Mouse (Mus musculus): ENCODE measurements around the gene Ednrb.

The Ednrb gene

GRCm38 (mm10) chr14:103844011-103844549 lies at the start of gene Ednrb:
Gene Ednrb (minus strand): TSS chr14:103844402.
- peak; percentile 54 to 81 for DNase-seq

DNA sequence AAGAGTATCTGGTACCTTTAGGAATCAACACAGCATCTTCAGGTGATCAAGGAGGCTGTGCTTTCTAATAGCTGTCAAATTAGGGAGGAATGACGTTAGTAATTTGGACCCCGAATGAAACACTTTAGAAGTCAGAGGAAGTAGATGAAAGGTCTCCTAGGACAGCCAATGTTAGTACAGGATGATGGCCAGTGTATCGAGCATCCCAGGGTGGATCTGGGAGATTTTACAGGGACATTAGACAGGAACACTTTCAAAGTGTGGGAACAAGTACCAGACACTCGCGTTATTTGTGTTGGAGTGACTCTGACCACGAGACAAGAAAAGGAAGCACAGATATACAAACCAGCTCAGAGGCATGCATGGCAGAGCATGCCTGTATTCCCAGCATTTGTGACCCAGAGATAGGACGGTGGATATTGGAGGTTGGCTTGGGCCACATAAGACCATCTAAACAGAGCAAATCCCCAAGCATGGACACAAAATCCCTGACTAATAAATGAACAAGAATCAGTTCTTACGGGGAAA lies 48.3 kb upstream of the Ednrb start:
- no peak for DNase-seq

- DNase-seq = no peak
These were observed 46.6 kb upstream of the Ednrb start for GRCm38 (mm10) chr14:103890761-103891160.

DNA sequence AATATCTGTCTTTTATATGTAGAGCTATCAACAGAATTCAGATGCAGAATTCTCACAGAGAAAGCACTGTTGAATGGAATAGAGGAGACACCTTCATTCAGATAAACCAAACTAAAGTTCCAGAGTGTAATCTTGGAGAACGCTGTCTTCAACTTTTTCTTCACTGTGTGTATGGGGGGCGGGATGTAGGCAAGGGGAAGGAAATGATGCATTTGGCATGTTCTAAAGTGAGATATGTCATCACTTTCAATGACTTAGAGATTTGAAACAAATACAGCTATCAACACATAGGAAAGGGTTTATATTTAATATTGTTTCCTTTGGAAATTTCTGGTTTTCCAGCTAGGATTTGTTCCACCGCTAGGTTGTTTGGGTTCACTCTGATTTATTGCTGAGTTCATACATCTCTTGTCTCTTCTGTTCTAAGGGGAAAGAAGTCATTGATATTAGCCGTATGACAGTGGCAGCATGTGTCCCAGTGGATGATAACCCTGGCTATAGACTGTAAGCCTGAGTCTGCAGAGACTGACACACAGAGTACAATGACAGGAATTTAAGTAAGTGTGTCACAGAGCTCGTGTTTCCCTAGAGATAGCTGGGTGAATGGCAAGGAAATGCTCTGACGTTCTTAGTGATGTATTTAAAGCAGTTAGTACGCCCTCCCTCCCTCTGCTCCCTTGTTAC lies 40.8 kb upstream of the Ednrb start:
- DNase-seq = no peak

DNA sequence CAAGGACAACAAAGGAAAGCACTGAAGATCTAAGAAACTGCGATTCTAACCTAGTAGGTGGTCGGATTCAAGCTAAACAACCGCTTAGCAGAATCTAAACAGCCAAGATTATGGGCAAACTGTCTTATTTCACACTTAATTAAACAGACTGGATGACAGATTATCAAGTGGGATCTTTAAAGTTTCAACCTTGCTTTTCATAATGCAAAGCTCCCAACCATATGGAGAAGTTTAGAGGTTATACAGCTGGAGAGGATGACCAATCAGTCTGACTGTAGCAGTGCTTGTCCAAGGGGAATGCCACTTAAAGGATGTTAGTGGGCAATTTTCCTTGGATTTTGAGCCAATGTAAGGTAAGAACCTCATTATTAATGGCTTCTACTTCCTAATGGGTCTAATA lies 38.7 kb upstream of the Ednrb start:
- DNase-seq = no peak

DNA sequence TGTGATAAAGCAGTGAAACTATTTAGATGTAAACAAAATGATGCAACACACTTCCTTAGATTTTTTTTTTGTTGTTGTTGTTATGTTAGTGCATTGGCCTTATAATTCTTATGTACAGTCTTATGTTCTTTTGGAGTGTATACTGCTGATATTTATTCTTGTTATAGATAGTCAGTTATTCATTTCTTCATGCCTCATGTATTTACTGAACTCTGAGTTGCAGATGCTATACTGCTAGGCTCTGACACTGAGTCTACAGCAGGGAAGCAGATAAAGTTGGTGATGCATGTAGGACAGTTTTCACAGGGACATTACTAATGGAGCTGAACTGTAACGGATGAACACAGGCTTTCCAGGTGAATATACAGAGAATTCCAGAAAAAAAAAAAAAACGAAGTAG lies 32.9 kb upstream of the Ednrb start:
- DNase-seq = no peak

DNA sequence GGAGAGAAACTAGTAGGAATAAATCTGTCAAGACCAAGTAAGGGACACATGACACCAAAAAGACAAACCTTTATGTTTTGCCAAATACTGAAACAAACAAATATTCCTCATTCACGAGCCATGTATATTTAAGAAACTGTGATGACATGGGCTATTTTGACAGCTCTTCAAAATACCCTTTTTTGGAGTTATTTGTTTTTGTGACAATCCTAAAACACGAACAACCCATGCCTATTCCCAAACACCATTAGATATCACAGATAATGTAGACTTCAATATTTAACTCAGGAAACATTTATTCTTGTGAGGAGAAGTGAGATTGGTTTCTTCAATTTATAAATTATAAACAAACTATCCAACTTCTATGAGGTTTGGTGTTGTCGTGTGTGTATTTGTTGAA lies 32.4 kb upstream of the Ednrb start:
- DNase-seq = no peak

- DNase-seq = no peak
These were observed 22.4 kb upstream of the Ednrb start for GRCm38 (mm10) chr14:103866636-103867035.

GRCm38 (mm10) chr14:103865226-103865625 lies 21.0 kb upstream of the Ednrb start:
- DNase-seq = no peak

GRCm38 (mm10) chr14:103850071-103850845 lies 6.1 kb upstream of the Ednrb start:
- no peak for DNase-seq

DNA sequence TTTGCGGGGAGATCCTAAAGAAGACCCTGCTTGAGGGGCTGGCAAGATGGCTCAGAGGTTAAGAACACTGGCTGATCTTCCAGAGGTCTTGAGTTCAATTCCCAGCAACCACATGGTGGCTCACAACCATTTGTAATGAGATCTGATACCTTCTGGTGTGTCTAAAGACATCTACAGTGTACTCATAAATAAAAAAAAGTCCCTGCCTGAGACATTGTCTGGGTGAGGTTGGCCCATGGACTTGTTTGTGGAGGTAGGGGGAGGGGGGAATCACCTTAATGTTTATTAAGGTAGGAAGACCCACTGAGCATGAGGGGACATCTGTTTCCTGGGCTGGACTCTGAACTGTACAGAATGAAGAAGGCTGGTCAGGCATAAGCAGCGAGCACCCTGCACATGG lies 1.5 kb upstream of the Ednrb start:
- DNase-seq = no peak

DNA sequence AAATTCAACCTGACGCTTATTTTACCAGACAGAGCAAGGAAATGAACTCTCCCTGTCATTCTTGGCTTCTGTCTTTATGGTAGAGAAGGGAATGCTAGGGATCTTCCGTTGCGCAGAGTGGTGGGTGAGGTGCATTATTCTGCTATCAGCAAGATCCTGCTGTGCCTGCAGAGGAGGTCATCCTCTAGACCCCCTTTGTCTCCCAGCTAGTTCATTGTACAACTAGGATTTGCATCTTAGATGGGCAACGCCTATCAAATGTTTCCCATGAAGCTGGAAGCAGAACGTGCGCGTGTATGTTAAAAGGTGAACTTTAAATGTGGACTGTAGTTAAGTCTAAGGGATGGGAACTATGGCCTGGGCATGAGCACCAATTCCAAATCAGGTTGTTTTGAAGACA lies 742 bp upstream of the Ednrb start:
- no peak for DNase-seq

- peak; percentile 66 to 76 for DNase-seq
These were observed 716 bp downstream of the Ednrb start for GRCm38 (mm10) chr14:103843371-103844001.

DNA sequence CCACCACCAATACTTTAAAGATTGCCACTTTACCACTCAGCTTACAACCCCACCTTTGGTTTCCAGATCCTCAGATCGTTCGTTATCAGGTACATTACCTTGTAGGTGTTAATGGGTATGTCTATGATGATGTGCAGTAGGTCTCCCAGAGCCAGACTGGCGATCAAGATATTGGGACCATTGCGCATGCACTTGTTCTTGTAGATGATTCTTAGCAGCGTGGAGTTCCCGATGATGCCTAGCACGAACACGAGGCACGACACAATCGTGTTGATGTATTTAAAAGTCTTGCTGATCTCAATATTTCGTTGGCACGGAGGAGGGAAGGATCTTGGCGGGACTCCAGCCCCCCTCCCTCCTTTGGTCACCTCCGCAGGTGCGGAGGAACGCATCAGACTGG lies 1.3 kb downstream of the Ednrb start:
- DNase-seq = peak; percentile 45 to 48

- no peak for DNase-seq
These were observed 3.8 kb downstream of the Ednrb start for GRCm38 (mm10) chr14:103840436-103840835.

GRCm38 (mm10) chr14:103838887-103839286 lies 5.3 kb downstream of the Ednrb start:
- DNase-seq = no peak

- DNase-seq = peak in 1 of 2 experiments; percentile 38
These were observed 9.6 kb downstream of the Ednrb start for GRCm38 (mm10) chr14:103834589-103834988.

- DNase-seq = no peak
These were observed 10.1 kb downstream of the Ednrb start for GRCm38 (mm10) chr14:103834147-103834546.

GRCm38 (mm10) chr14:103832472-103832871 lies 11.7 kb downstream of the Ednrb start:
- DNase-seq = no peak

- no peak for DNase-seq
These were observed 13.2 kb downstream of the Ednrb start for GRCm38 (mm10) chr14:103831007-103831406.

GRCm38 (mm10) chr14:103826343-103826742 lies 17.9 kb downstream of the Ednrb start:
- no peak for DNase-seq

GRCm38 (mm10) chr14:103825934-103826333 lies 18.3 kb downstream of the Ednrb start:
- DNase-seq = no peak

DNA sequence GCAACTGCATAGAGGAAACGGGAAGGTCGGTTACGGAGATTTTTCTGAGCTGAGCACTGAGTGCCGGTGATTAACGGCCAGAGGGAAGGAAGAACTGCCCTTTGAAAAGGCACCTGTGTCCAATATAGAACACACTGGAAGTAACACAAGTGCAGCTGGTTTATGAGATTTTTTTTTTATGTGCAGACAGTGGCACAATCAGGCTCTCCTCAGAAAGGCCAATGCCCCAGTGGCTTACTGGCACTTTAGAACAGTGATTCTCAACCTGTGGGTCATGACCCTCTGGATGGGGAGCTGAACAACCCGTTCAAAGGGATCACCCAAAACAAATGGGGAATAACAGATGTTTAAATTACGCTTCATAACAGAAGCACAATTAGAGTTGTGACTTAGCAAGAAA lies 20.7 kb downstream of the Ednrb start:
- DNase-seq = no peak

Measured in kidney, postnatal 25 days (tissue).